Mouse (Mus musculus) hindbrain, embryonic 14.5 days (tissue): Measurements from ENCODE around the gene Slc39a12. TPM values are rescaled to one million over a fixed set of nuclear protein-coding genes. Genes with fewer than 3 reads are reported as not detected.

Source experiments
- ATAC-seq: fragments of 200-750 bp; cut with Nextera tagmentation; 2 replicates; pipeline ENCODE4 v1.8.0; 2017; ENCODE audit warnings: moderate number of reproducible peaks, mild to moderate bottlenecking, moderate TSS enrichment, moderate library complexity; ENCODE audit not compliant: low FRiP score
- DNase-seq: peaks from one replicate; pipeline ENCODE4 v3.0.0-alpha.2; 2015; ENCODE audit warnings: low spot score
- H3K27ac ChIP-seq: fragments of 300-500 bp; sonication (generic); 2 replicates; pipeline ENCODE4 v1.5.1; 2014; ENCODE audit warnings: mild to moderate bottlenecking, moderate library complexity
- H3K27me3 ChIP-seq: fragments of 300-500 bp; sonication (generic); 2 replicates; pipeline ENCODE4 v1.6.1; 2014; ENCODE audit warnings: mild to moderate bottlenecking, low read length, mixed read lengths; ENCODE audit not compliant: control insufficient read depth, insufficient read depth
- H3K36me3 ChIP-seq: fragments of 300-500 bp; sonication (generic); replicated peaks from 2 replicates; pipeline ENCODE4 v1.6.1; 2014; ENCODE audit not compliant: control insufficient read depth, insufficient read depth
- H3K4me1 ChIP-seq: fragments of 300-500 bp; sonication (generic); replicated peaks from 2 replicates; pipeline ENCODE4 v1.6.1; 2014; ENCODE audit warnings: antibody characterized with exemption, low read length, mixed read lengths; ENCODE audit not compliant: control insufficient read depth, insufficient read depth
- H3K4me2 ChIP-seq: fragments of 300-500 bp; sonication (generic); replicated peaks from 2 replicates; pipeline ENCODE4 v1.6.1; 2014; ENCODE audit warnings: mild to moderate bottlenecking, moderate library complexity
- H3K4me3 ChIP-seq: fragments of 300-500 bp; sonication (generic); replicated peaks from 2 replicates; pipeline ENCODE4 v1.5.1; 2014; ENCODE audit warnings: mild to moderate bottlenecking, low read length
- H3K9ac ChIP-seq: fragments of 300-500 bp; sonication (generic); 2 replicates; pipeline ENCODE4 v1.6.1; 2014
- H3K9me3 ChIP-seq: fragments of 300-500 bp; sonication (generic); 2 replicates; pipeline ENCODE4 v1.6.1; 2016; ENCODE audit warnings: low read length; ENCODE audit not compliant: control insufficient read depth
- WGBS: fragments of 180-500 bp; shearing (Covaris S2); extraction: QIAGEN DNeasy Blood & Tissue Kit; methylation state at CpG from one replicate; pipeline ENCODE4 v1.1.7; 2014; 5-methylcytosine and 5-hydroxymethylcytosine counted together
- polyA plus RNA-seq: library from polyadenylated mRNA; unstranded; fragments of >200 nt; fragmentation: Nextera tagmentation; extraction: Ambion mirVana; gene quantifications from 2 replicates; pipeline ENCODE4 v1.2.1, GENCODE M21; 2014

Slc39a12 gene
- polyA plus RNA-seq, 1 experiment from 2014 or later: 5.0 TPM

- DNase-seq (no peak), ATAC-seq (no peak)
- WGBS: 80% methylated on average over 7 of the region's 7 CpGs
- H3K9ac ChIP-seq: no peak overlapping the region
- no peak overlapping the region for H3K27ac ChIP-seq
- no peak overlapping the region for H3K4me2 ChIP-seq
- H3K9me3 ChIP-seq: no peaks in the 10 kb centered on the region
- no peak overlapping the region for H3K4me3 ChIP-seq
- no peaks in the 10 kb centered on the region for H3K27me3 ChIP-seq
- no peaks in the 10 kb centered on the region for H3K36me3 ChIP-seq
- H3K4me1 ChIP-seq: no peaks in the 10 kb centered on the region
Measured at GRCm38 (mm10) chr2:14454946-14455631, 67.0 kb downstream of the Slc39a12 start.

GRCm38 (mm10) chr2:14464438-14464837 lies 76.3 kb downstream of the Slc39a12 start:
- no peaks in the 10 kb centered on the region for H3K27me3 ChIP-seq
- no peak overlapping the region for H3K27ac ChIP-seq
- no peaks in the 10 kb centered on the region for H3K9me3 ChIP-seq
- DNase-seq (no peak), ATAC-seq (no peak)
- no peaks in the 10 kb centered on the region for H3K4me1 ChIP-seq
- H3K9ac ChIP-seq: no peak overlapping the region
- no peak overlapping the region for H3K4me2 ChIP-seq
- H3K4me3 ChIP-seq: no peak overlapping the region
- no peaks in the 10 kb centered on the region for H3K36me3 ChIP-seq
- 78% methylated on average over 1 of the region's 1 CpGs for WGBS

GRCm38 (mm10) chr2:14494132-14494531 lies 106.0 kb downstream of the Slc39a12 start:
- Histone ChIP-seq H3K4me1 (no peaks in the 10 kb centered on the region), H3K4me3 (no peak overlapping the region), H3K36me3 (no peaks in the 10 kb centered on the region), H3K9ac (no peak overlapping the region), H3K9me3 (no peaks in the 10 kb centered on the region), H3K4me2 (no peak overlapping the region), H3K27ac (no peak overlapping the region), H3K27me3 (no peaks in the 10 kb centered on the region)
- WGBS: 86% methylated on average over 5 of the region's 5 CpGs
- ATAC-seq (no peak), DNase-seq (no peak)

- H3K4me2 ChIP-seq: no peak overlapping the region
- no peaks in the 10 kb centered on the region for H3K9me3 ChIP-seq
- H3K4me1 ChIP-seq: no peaks in the 10 kb centered on the region
- H3K36me3 ChIP-seq: no peaks in the 10 kb centered on the region
- DNase-seq (no peak), ATAC-seq (no peak)
- no peak overlapping the region for H3K4me3 ChIP-seq
- H3K27ac ChIP-seq: no peak overlapping the region
- no peaks in the 10 kb centered on the region for H3K27me3 ChIP-seq
- 91% methylated on average over 2 of the region's 2 CpGs for WGBS
- no peak overlapping the region for H3K9ac ChIP-seq
Measured at GRCm38 (mm10) chr2:14496150-14496549, 108.0 kb downstream of the Slc39a12 start.

- Histone ChIP-seq H3K4me3 (no peak overlapping the region), H3K36me3 (no peaks in the 10 kb centered on the region), H3K4me1 (no peaks in the 10 kb centered on the region), H3K27ac (no peak overlapping the region), H3K9me3 (no peaks in the 10 kb centered on the region), H3K4me2 (no peak overlapping the region), H3K9ac (no peak overlapping the region), H3K27me3 (no peaks in the 10 kb centered on the region)
- DNase-seq (no peak), ATAC-seq (no peak)
- WGBS: 72% methylated on average over 3 of the region's 3 CpGs
Measured at GRCm38 (mm10) chr2:14502482-14502881, 114.4 kb downstream of the Slc39a12 start.

- Histone ChIP-seq H3K36me3 (no peaks in the 10 kb centered on the region), H3K4me3 (no peak overlapping the region), H3K9me3 (peaks cover 13% of the 10 kb centered on the region; the same call in 1 of the 2 replicates), H3K27me3 (no peaks in the 10 kb centered on the region), H3K4me2 (no peak overlapping the region), H3K27ac (no peak overlapping the region), H3K9ac (no peak overlapping the region), H3K4me1 (no peaks in the 10 kb centered on the region)
- ATAC-seq: no peak
- 45% methylated on average over 5 of the region's 5 CpGs for WGBS
- no peak for DNase-seq
Measured at GRCm38 (mm10) chr2:14518237-14518636, 130.1 kb downstream of the Slc39a12 start.

GRCm38 (mm10) chr2:14534325-14535077 lies 146.4 kb downstream of the Slc39a12 start:
- Histone ChIP-seq H3K4me1 (no peaks in the 10 kb centered on the region), H3K27ac (no peak overlapping the region), H3K27me3 (no peaks in the 10 kb centered on the region), H3K9me3 (no peaks in the 10 kb centered on the region), H3K9ac (no peak overlapping the region), H3K4me3 (no peak overlapping the region), H3K4me2 (no peak overlapping the region), H3K36me3 (no peaks in the 10 kb centered on the region)
- DNase-seq: no peak
- ATAC-seq: no peak
- 84% methylated on average over 3 of the region's 3 CpGs for WGBS

GRCm38 (mm10) chr2:14535246-14535671 lies 147.1 kb downstream of the Slc39a12 start:
- no peak for DNase-seq
- WGBS: 31% methylated on average over 3 of the region's 3 CpGs
- Histone ChIP-seq H3K27me3 (no peaks in the 10 kb centered on the region), H3K4me2 (no peak overlapping the region), H3K27ac (no peak overlapping the region; the same call in 1 of the 2 replicates), H3K4me3 (no peak overlapping the region), H3K9ac (no peak overlapping the region), H3K9me3 (no peaks in the 10 kb centered on the region), H3K36me3 (no peaks in the 10 kb centered on the region), H3K4me1 (no peaks in the 10 kb centered on the region)
- ATAC-seq: peak; percentile 76

- Histone ChIP-seq H3K9ac (no peak overlapping the region), H3K4me3 (no peak overlapping the region), H3K4me1 (no peaks in the 10 kb centered on the region), H3K27me3 (no peaks in the 10 kb centered on the region), H3K27ac (no peak overlapping the region), H3K4me2 (no peak overlapping the region), H3K36me3 (no peaks in the 10 kb centered on the region), H3K9me3 (no peaks in the 10 kb centered on the region)
- 78% methylated on average over 3 of the region's 3 CpGs for WGBS
- DNase-seq: no peak
- ATAC-seq: no peak
Measured at GRCm38 (mm10) chr2:14537781-14538180, 149.7 kb downstream of the Slc39a12 start.
